Mouse (Mus musculus) CD4-positive, CD25-positive, alpha-beta regulatory T cell, adult 4 months (primary cell): Measurements from ENCODE around the gene 5430402E10Rik. TPM values are rescaled to one million over a fixed set of nuclear protein-coding genes. Genes with fewer than 3 reads are reported as not detected.
"Not testable (repeated sequence)": the region's sequence is repeated elsewhere in the genome, so short reads cannot be mapped to it uniquely, and the experiment has no call there.

ENCODE experiments used
- ATAC-seq: one replicate; pipeline ENCODE4 v1.8.0; 2017
- polyA plus RNA-seq, 2 experiments: library from polyadenylated mRNA; unstranded; fragments of 100-300 nt; shearing (Covaris generic); gene quantifications; one replicate each; pipeline ENCODE4 v1.2.1; 2017

Gene 5430402E10Rik
- polyA plus RNA-seq = not detected

DNA sequence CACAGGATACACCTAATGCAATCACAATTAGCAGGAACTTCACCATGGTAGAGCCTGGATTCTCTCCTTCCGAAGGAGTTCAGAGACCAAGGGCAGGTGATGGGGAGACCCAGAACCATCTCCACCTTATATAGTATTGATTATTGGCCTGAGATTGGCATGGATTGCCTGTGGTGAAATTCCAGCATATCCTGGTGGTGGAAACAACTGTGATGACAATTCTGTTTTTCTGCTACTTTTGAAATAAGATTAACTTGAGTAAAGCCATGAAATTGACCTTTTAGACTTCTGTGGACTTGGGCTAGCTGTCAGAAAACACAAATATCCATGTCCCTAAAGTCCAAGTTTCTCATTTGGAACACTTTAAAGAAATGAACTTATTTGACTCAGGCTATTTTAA is at the start of gene 5430402E10Rik:
Gene 5430402E10Rik, minus strand, starts transcription at position 101 of the 400 bp plus-strand sequence.
- ATAC-seq = not testable (repeated sequence)

GRCm38 (mm10) chrX:77880033-77880432 is 44.8 kb downstream of the 5430402E10Rik start:
- ATAC-seq = not testable (repeated sequence)

Other genes starting within 250 kb of the 5430402E10Rik start
- gene Prkx, start 128.8 kb downstream of the 5430402E10Rik start, polyA plus RNA-seq = 10 to 100 TPM; 23.0 to 25.3 TPM
- not detected for gene Pbsn, start 71.4 kb downstream of the 5430402E10Rik start, polyA plus RNA-seq
- not detected for gene Gm14744, start 60.3 kb downstream of the 5430402E10Rik start, polyA plus RNA-seq
- gene Obp1a, start 166.3 kb upstream of the 5430402E10Rik start, polyA plus RNA-seq = not detected
- not detected for gene Gm5938, start 200.4 kb upstream of the 5430402E10Rik start, polyA plus RNA-seq